Comparison of ENCODE assay signal across 1 mouse cellular context in genomic region chr9:108094998-108095411, GRCm38 (mm10).
A peak's percentile ranks its signal among the peaks of the same experiment; 100 is the strongest.
TF ChIP-seq lines count a peak whose summit lies in the region.

No protein-coding gene starts in this region.

TF ChIP-seq in MEL, 35 proteins besides CTCF, POLR2A, EP300 and RAD21:
- TF ChIP-seq BHLHE40 (IDR thresholded peaks at IDR 0.05; ENCODE audit: borderline replicate concordance, low read depth, low read length) = no peak
- TF ChIP-seq TCF12 (IDR thresholded peaks at IDR 0.05; ENCODE audit: low read depth, low read length) = peak; percentile 86
- TF ChIP-seq CHD2 (IDR thresholded peaks at IDR 0.05; ENCODE audit: low read length) = no peak
- 0 out of 2 replicates have a peak, but pooled peaks have one; percentile 27 for TF ChIP-seq TBP (IDR thresholded peaks at IDR 0.05; ENCODE audit: low read depth, low read length)
- peak; percentile 50; the same call in 1 of the 2 replicates for TF ChIP-seq SIN3A (IDR thresholded peaks at IDR 0.05; ENCODE audit: low read length)
- peak; percentile 91 for TF ChIP-seq TAL1 (IDR thresholded peaks at IDR 0.05; ENCODE audit: low read length)
- TF ChIP-seq GATA1 (IDR thresholded peaks at IDR 0.05; ENCODE audit: low read depth, low read length) = peak; percentile 70
- no peak for TF ChIP-seq ZNF384 (IDR thresholded peaks at IDR 0.05; ENCODE audit: low read depth, low read length)
- TF ChIP-seq MAX (IDR thresholded peaks at IDR 0.05; ENCODE audit: low read length) = no peak
- TF ChIP-seq MAZ (IDR thresholded peaks at IDR 0.05; ENCODE audit: low read depth, low read length) = peak; percentile 22; the same call in 1 of the 2 replicates
- TF ChIP-seq NRF1 (IDR thresholded peaks at IDR 0.05; ENCODE audit: insufficient read depth, low read depth, low read length, poor library complexity, severe bottlenecking) = no peak
- TF ChIP-seq ETS1 (IDR thresholded peaks at IDR 0.05; ENCODE audit: low read depth, low read length) = peak; percentile 56; the same call in 1 of the 2 replicates
